Mouse (Mus musculus): ENCODE measurements at regions not wholly inside any gene's neighbourhood (a gene's known extent, or its start where the extent isn't known, plus 50 kb on each side); places are given as distances from the start of the nearest gene placed in this dataset.

- TF ChIP-seq CTCF (IDR thresholded peaks at IDR 0.05), result no peak
- no peak for TF ChIP-seq EP300 (IDR thresholded peaks at IDR 0.05)
Measured at GRCm38 (mm10) chr16:29931746-29932351, 132.3 kb upstream of the Hes1 start.
